Mouse (Mus musculus) E14TG2a.4 (cell line): ENCODE measurements around the gene Utp20.

Source experiments
- CTCF ChIP-seq: conservative IDR thresholded peaks from 2 replicates; pipeline ENCODE4 v1.5.1; 2014; ENCODE audit warnings: low read length
- NANOG ChIP-seq: IDR thresholded peaks from 2 replicates; pipeline ENCODE4 v1.6.1; 2014; ENCODE audit warnings: borderline replicate concordance, low read length, mixed read lengths

GRCm38 (mm10) chr10:88731496-88732308, 94.9 kb downstream of the Utp20 start:
- no peak for TF ChIP-seq CTCF
- no peak for TF ChIP-seq NANOG
